ENCODE assay signal across 20 mouse cellular contexts in the genomic region with DNA sequence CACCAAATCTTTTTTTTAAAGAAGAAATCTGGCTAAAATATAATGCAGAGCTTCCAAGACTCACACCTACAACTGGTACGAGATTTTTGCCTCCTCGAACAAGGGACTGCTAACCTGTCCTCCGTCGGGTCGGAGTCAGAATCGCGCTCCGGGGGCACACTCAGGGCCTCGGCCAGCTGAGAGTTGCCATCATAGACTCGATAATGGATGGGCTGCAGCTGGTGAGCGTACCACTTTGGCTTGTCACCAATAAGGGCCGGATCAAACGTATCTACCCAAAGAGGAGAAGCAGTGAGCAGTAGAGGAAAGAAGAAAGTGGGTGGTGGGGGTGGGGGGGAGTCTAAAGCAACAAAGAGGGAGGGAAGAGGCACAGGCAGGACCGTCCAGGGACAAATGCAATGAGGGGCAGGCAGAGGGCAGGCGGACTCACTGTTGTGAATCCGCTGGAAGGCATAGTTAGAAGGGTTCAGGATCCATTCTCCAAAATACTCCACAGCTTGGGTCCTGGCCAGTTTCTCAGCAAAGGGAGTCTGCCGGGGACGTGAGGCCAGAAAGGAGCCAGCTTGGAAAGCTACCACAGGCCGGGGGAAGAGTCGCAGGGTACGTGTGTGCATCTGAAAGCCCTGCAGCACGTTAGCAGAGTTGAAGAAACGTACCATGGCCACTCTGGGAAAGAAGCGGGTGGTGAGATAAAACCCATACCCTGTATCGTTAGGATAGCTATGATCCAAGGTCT. TPM values are rescaled to one million over a fixed set of nuclear protein-coding genes. Genes with fewer than 3 reads are reported as not detected.
"Had no signal": no experiment of that assay in that cellular context is flagged by ENCODE, and none has a peak within 500 bp of the region (broad histone marks: within the 10 kb centered on the region; RNA-seq: fewer than 3 reads in every experiment).

No protein-coding gene starts in this region.

- H3K4me1 ChIP-seq: limb, embryonic 15.5 days; midbrain, embryonic 10.5 days; midbrain, embryonic 12.5 days; neural tube, embryonic 13.5 days; neural tube, embryonic 15.5 days had no signal

- H3K9me3 ChIP-seq: limb, embryonic 15.5 days; liver, embryonic 12.5 days; midbrain, embryonic 10.5 days; midbrain, embryonic 12.5 days; neural tube, embryonic 13.5 days; neural tube, embryonic 15.5 days had no signal

- DNase-seq: midbrain, embryonic 14.5 days; retina, postnatal 1 day; right cerebral cortex, adult 18-20 months; right cerebral cortex, postnatal 25 days; right cerebral cortex, postnatal 4 days; spleen, adult 18-20 months; thymus, adult 18-20 months; thymus, postnatal 14 days; thymus, postnatal 36 days had no signal

- H3K9ac ChIP-seq: limb, embryonic 15.5 days; liver, embryonic 12.5 days; liver, embryonic 14.5 days; midbrain, embryonic 12.5 days; neural tube, embryonic 13.5 days; neural tube, embryonic 15.5 days had no signal

- ATAC-seq: liver, embryonic 12.5 days; midbrain, embryonic 16.5 days had no signal

- H3K4me2 ChIP-seq: limb, embryonic 15.5 days; liver, embryonic 12.5 days; midbrain, embryonic 12.5 days; neural tube, embryonic 13.5 days; neural tube, embryonic 15.5 days had no signal

- H3K27me3 ChIP-seq: limb, embryonic 15.5 days; liver, embryonic 12.5 days; midbrain, embryonic 12.5 days; neural tube, embryonic 13.5 days; neural tube, embryonic 15.5 days had no signal

- H3K27ac ChIP-seq: limb, embryonic 15.5 days; liver, embryonic 12.5 days; liver, embryonic 14.5 days; midbrain, embryonic 10.5 days; midbrain, embryonic 12.5 days; neural tube, embryonic 13.5 days; neural tube, embryonic 15.5 days had no signal

- H3K4me3 ChIP-seq: limb, embryonic 15.5 days; liver, embryonic 12.5 days; midbrain, embryonic 10.5 days; midbrain, embryonic 12.5 days; myocyte; neural tube, embryonic 13.5 days; neural tube, embryonic 15.5 days had no signal

RNA-seq across cellular contexts. Expression of a gene that starts 32.9 kb away (rescaled TPM):
- total RNA-seq: megakaryocyte-erythroid progenitor cell, adult 5-6 weeks had no signal

RNA-seq across cellular contexts. Expression of a gene that starts 51.8 kb away (rescaled TPM):
- total RNA-seq: liver, adult 2 months had no signal
- polyA plus RNA-seq: midbrain, embryonic 14.5 days; neural tube, embryonic 15.5 days had no signal
